Comparison of ENCODE assay signal across 1 mouse cellular context in the genomic region with DNA sequence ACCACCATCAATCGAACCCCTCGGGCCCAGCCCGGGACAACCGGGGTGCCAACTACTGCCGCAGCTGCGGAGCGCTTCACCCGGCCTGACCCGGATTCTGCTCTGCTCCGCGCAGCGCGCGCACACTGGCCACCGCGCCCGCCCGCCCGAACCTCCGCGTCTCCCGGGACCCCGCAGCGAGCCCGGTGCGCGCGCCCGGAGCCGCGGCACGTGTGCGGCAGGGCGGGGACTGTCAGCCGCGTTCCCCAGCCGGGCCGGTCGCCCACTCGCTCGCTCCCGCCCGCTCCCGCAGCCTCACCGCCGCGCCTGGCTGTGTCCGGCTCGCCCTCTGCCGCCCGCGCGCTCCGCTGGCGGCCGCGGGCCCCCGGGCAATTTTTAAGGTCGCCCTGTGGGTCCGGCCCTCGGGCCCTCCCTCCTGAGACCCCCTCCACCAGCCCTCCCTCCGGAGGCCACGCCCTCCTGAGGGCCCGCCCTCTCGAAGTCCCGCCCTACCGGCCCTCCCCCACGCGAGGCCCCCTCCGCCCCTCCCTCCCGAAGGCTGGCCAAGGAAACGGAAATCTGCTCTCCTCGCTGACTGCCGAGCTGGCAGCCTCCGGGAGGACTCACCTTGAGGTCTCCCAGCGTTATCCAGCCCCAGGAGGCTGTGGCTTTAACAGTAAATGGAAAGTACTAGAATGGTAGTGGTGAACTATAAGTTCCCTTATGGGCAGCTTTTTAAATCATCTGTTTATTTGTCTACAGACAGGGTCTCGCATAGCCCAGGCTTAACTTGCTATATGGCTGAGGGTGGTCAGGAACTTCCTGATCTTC.
TF ChIP-seq lines count a peak whose summit lies in the region.

Gene Slc25a15, minus strand, starts transcription at position 456 of the 810 bp plus-strand sequence.

TF ChIP-seq in CH12.LX, 34 proteins besides CTCF, POLR2A, EP300 and RAD21 (continued from another document):
- TF ChIP-seq KAT2A (IDR thresholded peaks at IDR 0.05; ENCODE audit: insufficient replicate concordance, low read length) (no peak), ZNF384 (IDR thresholded peaks at IDR 0.05; ENCODE audit: low read depth, low read length) (no peak), TBP (conservative IDR thresholded peaks at IDR 0.05; ENCODE audit: low read depth, low read length) (0 out of 2 replicates have a peak, but pooled peaks have one; percentile 48), ZC3H11A (IDR thresholded peaks at IDR 0.05; ENCODE audit: low read depth, low read length) (no peak), USF1 (IDR thresholded peaks at IDR 0.05; ENCODE audit: low read depth, low read length) (peak; percentile 33; the same call in 1 of the 2 replicates), IRF4 (IDR thresholded peaks at IDR 0.05; ENCODE audit: low read depth, low read length) (peak; percentile 7; the same call in 1 of the 2 replicates), SMC3 (IDR thresholded peaks at IDR 0.05; ENCODE audit: low read depth, low read length) (no peak), ZKSCAN1 (IDR thresholded peaks at IDR 0.05; ENCODE audit: borderline replicate concordance, low read depth, low read length) (no peak), ETS1 (conservative IDR thresholded peaks at IDR 0.05; ENCODE audit: low read depth, low read length) (no peak; the same call in 1 of the 2 replicates), JUN (IDR thresholded peaks at IDR 0.05; ENCODE audit: insufficient read depth, low read depth, low read length) (no peak), CHD2 (IDR thresholded peaks at IDR 0.05; ENCODE audit: low read length) (no peak), POLR2AphosphoS2 (IDR thresholded peaks at IDR 0.05; ENCODE audit: low read depth, low read length) (peak; percentile 95), BHLHE40 (IDR thresholded peaks at IDR 0.05; ENCODE audit: low read depth, low read length) (peak; percentile 86), CHD1 (IDR thresholded peaks at IDR 0.05; ENCODE audit: low read depth, low read length) (no peak), HCFC1 (IDR thresholded peaks at IDR 0.05; ENCODE audit: low read depth, low read length) (peak; percentile 62), USF2 (conservative IDR thresholded peaks at IDR 0.05; ENCODE audit: low read depth, low read length) (no peak), E2F4 (IDR thresholded peaks at IDR 0.05; ENCODE audit: insufficient replicate concordance, low read depth, low read length) (no peak), MAFK (IDR thresholded peaks at IDR 0.05; ENCODE audit: insufficient replicate concordance, low read length) (no peak), TCF12 (IDR thresholded peaks at IDR 0.05; ENCODE audit: low read depth, low read length) (no peak; the same call in none of the 2 replicates), JUND (conservative IDR thresholded peaks at IDR 0.05; ENCODE audit: low read depth, low read length) (no peak), NELFE (IDR thresholded peaks at IDR 0.05; ENCODE audit: low read depth, low read length) (peak; percentile 99), NRF1 (IDR thresholded peaks at IDR 0.05; ENCODE audit: low read depth, low read length) (peak; percentile 25; the same call in 1 of the 2 replicates), MXI1 (IDR thresholded peaks at IDR 0.05; ENCODE audit: low read depth, low read length) (peak; percentile 82)
